Mouse (Mus musculus) kidney, adult 2 months (tissue): ENCODE measurements at regions not wholly inside any gene's neighbourhood (a gene's known extent, or its start where the extent isn't known, plus 50 kb on each side); places are given as distances from the start of the nearest gene placed in this dataset.

Source experiments
- DNase-seq: peaks from one replicate; pipeline ENCODE4 v3.0.0; 2021
- H3K27ac ChIP-seq: fragments of 200-500 bp; 2 replicates; pipeline ENCODE4 v1.5.1; 2012; ENCODE audit warnings: low read depth, low read length, control low read depth, inconsistent platforms; ENCODE audit not compliant: insufficient read depth
- H3K27me3 ChIP-seq: fragments of 200-500 bp; replicated peaks from 2 replicates; pipeline ENCODE4 v1.6.1; 2012; ENCODE audit warnings: mild to moderate bottlenecking, moderate library complexity, low read length, inconsistent platforms; ENCODE audit not compliant: control insufficient read depth, insufficient read depth
- H3K36me3 ChIP-seq: fragments of 200-500 bp; 2 replicates; pipeline ENCODE4 v1.6.1; 2012; ENCODE audit warnings: mild to moderate bottlenecking, moderate library complexity, low read length, inconsistent platforms; ENCODE audit not compliant: control insufficient read depth, insufficient read depth
- H3K4me1 ChIP-seq: fragments of 200-500 bp; 2 replicates; pipeline ENCODE4 v1.6.1; 2011; ENCODE audit warnings: low read length; ENCODE audit not compliant: control insufficient read depth, insufficient read depth
- H3K4me3 ChIP-seq: fragments of 200-500 bp; 2 replicates; pipeline ENCODE4 v1.5.1; 2011; ENCODE audit warnings: mild to moderate bottlenecking, low read depth, low read length, control low read depth; ENCODE audit not compliant: insufficient read depth
- CTCF ChIP-seq: fragments of 200-500 bp; conservative IDR thresholded peaks from 2 replicates; pipeline ENCODE4 v1.5.1; 2011; ENCODE audit warnings: low read depth, mild to moderate bottlenecking, control low read depth, low read length, moderate library complexity, mixed read lengths; ENCODE audit not compliant: insufficient read depth, insufficient read length
- POLR2A ChIP-seq: fragments of 200-500 bp; IDR thresholded peaks from one replicate; pipeline ENCODE4 v1.6.1; 2011; ENCODE audit warnings: low read depth, low read length, control low read depth
- WGBS: fragments of 180-500 bp; shearing (Covaris S2); methylation state at CpG from one replicate; pipeline ENCODE4 v1.1.7; 2018; 5-methylcytosine and 5-hydroxymethylcytosine counted together

DNA sequence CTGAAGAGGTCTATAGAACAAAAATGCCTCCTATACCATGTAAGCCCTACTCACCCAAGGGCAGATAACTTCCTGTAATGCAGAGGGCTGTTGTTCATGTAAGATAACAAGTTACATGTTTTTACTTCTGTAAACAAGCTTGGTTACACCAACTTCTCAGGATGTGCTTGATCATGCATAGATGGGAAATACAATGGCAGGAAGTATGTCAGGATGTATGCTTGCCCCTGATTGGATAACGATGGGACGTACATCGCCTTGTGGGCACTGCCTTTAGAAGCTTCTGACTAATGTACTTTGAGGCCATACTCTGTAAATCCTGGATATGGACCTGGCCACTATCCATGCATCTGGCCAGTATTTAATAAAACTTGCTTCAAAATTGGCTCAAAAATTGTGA, 69.2 kb upstream of the Pde3b start:
- Histone ChIP-seq H3K27ac (no peak overlapping the region), H3K36me3 (no peaks in the 10 kb centered on the region), H3K4me3 (no peak overlapping the region), H3K27me3 (no peaks in the 10 kb centered on the region), H3K4me1 (no peaks in the 10 kb centered on the region)
- TF ChIP-seq CTCF (no peak), POLR2A (no peak)
- DNase-seq: no peak
- 82% methylated on average over 3 of the region's 3 CpGs for WGBS

GRCm38 (mm10) chr7:114347006-114347405, 68.1 kb upstream of the Pde3b start:
- no peak for DNase-seq
- Histone ChIP-seq H3K27ac (no peak overlapping the region), H3K4me3 (no peak overlapping the region), H3K36me3 (no peaks in the 10 kb centered on the region), H3K27me3 (no peaks in the 10 kb centered on the region), H3K4me1 (no peaks in the 10 kb centered on the region)
- WGBS: 73% methylated on average over 4 of the region's 4 CpGs
- TF ChIP-seq CTCF: no peak

- WGBS: 66% methylated on average over 7 of the region's 7 CpGs
- DNase-seq: no peak
Measured at GRCm38 (mm10) chr7:114350968-114351367, 64.1 kb upstream of the Pde3b start.

GRCm38 (mm10) chr7:114356381-114356780, 58.7 kb upstream of the Pde3b start:
- H3K36me3 ChIP-seq: no peaks in the 10 kb centered on the region
- WGBS: 80% methylated on average over 2 of the region's 2 CpGs
- TF ChIP-seq POLR2A: no peak
- TF ChIP-seq CTCF: no peak
- peaks cover 5% of the 10 kb centered on the region for H3K4me1 ChIP-seq
- DNase-seq: peak; percentile 9
- no peaks in the 10 kb centered on the region for H3K27me3 ChIP-seq
- H3K27ac ChIP-seq: no peak overlapping the region
- H3K4me3 ChIP-seq: no peak overlapping the region

More at GRCm38 (mm10) chr7:114350968-114351367, 64.1 kb upstream of the Pde3b start:
- no peaks in the 10 kb centered on the region for H3K27me3 ChIP-seq
- H3K36me3 ChIP-seq: no peaks in the 10 kb centered on the region
- H3K27ac ChIP-seq: no peak overlapping the region
- TF ChIP-seq POLR2A (no peak), CTCF (no peak)
- no peak overlapping the region for H3K4me3 ChIP-seq
- no peaks in the 10 kb centered on the region for H3K4me1 ChIP-seq

DNA sequence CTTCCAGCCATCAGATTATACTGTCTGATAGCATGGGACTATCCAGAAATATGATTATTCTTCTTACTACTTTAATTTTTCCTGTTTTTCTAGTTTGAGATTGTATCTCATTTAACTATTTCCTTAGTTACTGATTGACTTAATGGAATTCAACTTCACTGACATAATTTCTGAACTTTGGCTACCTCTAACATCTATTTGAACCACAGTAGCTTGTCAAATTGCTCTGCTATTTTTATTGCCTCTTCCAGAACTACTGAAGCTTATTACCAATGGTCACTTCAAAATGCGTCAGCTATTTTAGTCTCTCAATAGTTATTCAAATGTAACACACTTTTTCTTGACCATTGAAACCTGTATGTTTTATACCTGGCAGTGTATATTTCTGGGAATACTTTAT, 52.9 kb upstream of the Pde3b start:
- 35% methylated on average over 1 of the region's 1 CpGs for WGBS
- DNase-seq: peak; percentile 59
- no peak overlapping the region; the same call in 1 of the 2 replicates for H3K27ac ChIP-seq

GRCm38 (mm10) chr7:114364041-114364440, 51.0 kb upstream of the Pde3b start:
- DNase-seq: peak; percentile 70
- no peak overlapping the region for H3K4me3 ChIP-seq
- no peaks in the 10 kb centered on the region for H3K27me3 ChIP-seq
- 15% methylated on average over 1 of the region's 1 CpGs for WGBS
- TF ChIP-seq CTCF (no peak), POLR2A (no peak)
- H3K4me1 ChIP-seq: peaks cover 8% of the 10 kb centered on the region
- no peaks in the 10 kb centered on the region for H3K36me3 ChIP-seq
- H3K27ac ChIP-seq: no peak overlapping the region

More for the DNA sequence above, 52.9 kb upstream of the Pde3b start:
- no peak overlapping the region for H3K4me3 ChIP-seq
- H3K27me3 ChIP-seq: no peaks in the 10 kb centered on the region
- H3K36me3 ChIP-seq: no peaks in the 10 kb centered on the region
- H3K4me1 ChIP-seq: peaks cover 8% of the 10 kb centered on the region
- no peak for TF ChIP-seq CTCF
